Mouse (Mus musculus): ENCODE measurements around the gene Kctd21. TPM values are rescaled to one million over a fixed set of nuclear protein-coding genes. Genes with fewer than 3 reads are reported as not detected.

Kctd21 gene
- total RNA-seq (2021): 10 to 100 TPM; 12.5 to 14.6 TPM
- long read RNA-seq, experiment 1, transcript Kctd21-201 (2 exons, 2,966 nt): major isoform, 10 of 15 reads
- long read RNA-seq, experiment 1, partial matches to known transcripts: 1 of 15 reads
- long read RNA-seq, experiment 1, other reads (novel, unspliced or antisense): 4 of 15 reads
- long read RNA-seq, experiment 2, transcript Kctd21-201 (2 exons, 2,966 nt): major isoform, 13 of 20 reads
- long read RNA-seq, experiment 2, partial matches to known transcripts: 5 of 20 reads
- long read RNA-seq, experiment 2, other reads (novel, unspliced or antisense): 2 of 20 reads

DNA sequence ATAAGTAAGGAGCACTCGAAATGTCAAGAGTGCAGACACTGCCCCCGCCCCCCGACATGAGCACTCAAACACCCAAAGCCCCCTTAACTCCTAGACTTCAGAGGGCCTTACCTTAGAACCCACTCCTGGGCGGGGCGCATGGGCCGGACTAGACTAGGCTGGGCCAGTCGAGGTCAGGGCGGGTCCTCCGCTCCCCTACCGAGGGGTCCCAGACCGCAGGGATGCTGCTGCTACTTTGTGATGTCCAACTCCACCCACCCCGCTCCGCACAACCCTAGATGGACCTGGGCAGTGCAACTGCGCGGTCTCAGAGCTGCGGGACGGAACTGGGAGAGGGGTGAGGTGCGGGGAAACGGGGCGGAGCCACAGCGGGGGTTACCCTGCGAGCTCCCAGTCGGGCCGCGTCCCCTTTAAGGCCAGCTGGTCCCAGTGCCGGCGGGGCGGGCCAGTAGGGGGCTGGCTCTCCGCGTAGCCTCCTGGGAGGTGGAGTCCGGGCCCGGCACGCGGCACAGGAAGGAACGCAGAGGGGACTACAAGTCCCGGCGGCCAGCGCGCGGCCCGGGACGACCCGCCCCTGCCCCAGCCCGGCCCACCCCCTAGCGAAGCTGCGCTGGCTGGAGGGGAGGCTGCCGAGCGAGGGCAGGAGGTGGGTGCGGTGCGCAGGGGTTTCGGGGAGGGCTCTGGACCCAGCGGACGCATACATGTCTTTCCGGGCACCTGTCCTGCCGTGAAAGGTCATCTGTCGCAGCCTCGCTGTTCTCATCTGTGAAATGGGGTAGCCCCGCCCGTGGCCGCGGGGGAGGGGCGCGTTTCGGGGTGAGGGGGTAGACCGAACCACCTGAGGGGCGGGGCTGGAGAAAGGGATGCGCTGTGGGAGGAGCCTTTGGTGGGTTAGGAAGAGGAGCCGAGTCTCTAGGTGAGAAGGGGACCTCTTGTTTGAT is at the start of gene Kctd21, which contains the start of gene Usp35:
Gene Kctd21, plus strand, starts transcription at position 602 of the 941 bp plus-strand sequence.
Gene Usp35, minus strand, starts transcription at position 295 of the 941 bp plus-strand sequence.
- H3K4me3 ChIP-seq: peak within 1 kb of the TSS; percentile 94
- peak; percentile 94 to 96 for DNase-seq (ENCODE audit: extremely low spot score in 1 of 2, low spot score in 2 of 2)
- intact Hi-C loops (cut with DNase I): no loop called here
- TF ChIP-seq CTCF (IDR thresholded peaks at IDR 0.05): peak; percentile 44
- peak within 1 kb of the TSS; percentile 98 for H3K27ac ChIP-seq

DNA sequence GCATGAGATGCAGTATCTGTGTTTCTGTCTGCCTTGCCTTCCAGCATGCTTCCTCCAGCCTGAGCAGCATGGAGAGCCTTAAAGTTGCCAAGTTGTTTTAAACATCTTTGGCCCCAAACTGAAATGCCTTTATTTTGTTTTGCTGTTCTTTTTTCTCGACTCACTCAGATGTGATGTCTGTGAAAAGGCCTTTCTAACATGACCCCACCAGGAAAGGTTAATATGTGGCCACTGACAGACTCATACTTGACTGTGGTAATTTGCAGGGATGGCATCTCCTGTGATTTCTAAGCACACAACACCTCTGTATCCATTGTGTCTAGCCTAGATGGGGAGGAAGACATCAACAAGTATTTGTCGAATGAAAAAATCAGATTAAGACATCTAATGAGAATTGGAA is 35.1 kb upstream of the Kctd21 start:
- Histone ChIP-seq H3K27ac (no peak overlapping the region), H3K4me3 (no peak overlapping the region)
- TF ChIP-seq CTCF (IDR thresholded peaks at IDR 0.05): no peak
- intact Hi-C loops (cut with DNase I): loop anchor here (1.0 kb wide), 2 partner anchors 218 to 327 kb away; no protein-coding TSS in a partner anchor
- no peak for DNase-seq (ENCODE audit: extremely low spot score in 1 of 2, low spot score in 2 of 2)

DNA sequence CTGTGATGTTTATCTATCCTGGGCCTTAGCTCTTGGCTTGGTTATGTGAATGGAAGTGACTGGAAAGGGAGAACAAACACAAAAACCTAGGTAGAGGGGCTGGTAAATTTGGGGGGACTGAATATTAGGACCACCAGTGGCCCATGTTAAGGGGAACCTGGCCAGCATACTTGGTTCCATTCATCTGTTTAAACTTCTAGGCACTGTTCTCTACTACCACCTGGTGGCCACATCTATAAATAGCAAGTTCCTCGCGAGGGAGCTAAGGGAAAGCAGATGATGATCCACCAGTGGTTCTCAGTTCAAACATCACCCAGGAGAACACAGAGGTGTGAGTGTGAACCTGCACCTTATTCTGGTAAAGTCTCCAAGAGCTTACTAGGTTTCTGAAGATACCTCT is 34.7 kb upstream of the Kctd21 start:
- Histone ChIP-seq H3K27ac (no peak overlapping the region), H3K4me3 (no peak overlapping the region)
- peak; percentile 91 for TF ChIP-seq CTCF (IDR thresholded peaks at IDR 0.05)
- DNase-seq (ENCODE audit: extremely low spot score in 1 of 2, low spot score in 2 of 2): peak; percentile 70 to 71
- intact Hi-C loops (cut with DNase I): loop anchor here (1.0 kb wide), 2 partner anchors 218 to 327 kb away; no protein-coding TSS in a partner anchor

DNA sequence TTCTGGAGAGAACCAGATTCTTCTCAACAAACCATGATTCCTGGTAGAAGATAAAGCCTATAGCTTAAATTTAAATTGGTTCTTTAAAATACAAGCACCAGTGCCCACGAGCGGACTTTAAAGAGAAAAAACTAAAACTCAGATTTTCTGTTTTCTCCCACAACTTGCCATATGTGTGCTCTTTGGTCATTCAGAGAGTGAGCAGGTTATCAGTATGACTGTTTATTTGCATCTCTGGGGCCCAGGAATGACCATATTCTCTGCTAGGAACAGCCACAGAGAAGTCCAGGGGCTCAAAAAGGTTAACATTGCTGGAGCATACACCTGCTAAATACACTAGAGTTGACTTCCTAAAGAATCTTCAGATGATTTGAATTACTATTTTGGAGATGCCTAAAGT is 33.8 kb upstream of the Kctd21 start:
- Histone ChIP-seq H3K27ac (no peak overlapping the region), H3K4me3 (no peak overlapping the region)
- no peak for TF ChIP-seq CTCF (IDR thresholded peaks at IDR 0.05)
- no peak for DNase-seq (ENCODE audit: extremely low spot score in 1 of 2, low spot score in 2 of 2)
- intact Hi-C loops (cut with DNase I): no loop called here

DNA sequence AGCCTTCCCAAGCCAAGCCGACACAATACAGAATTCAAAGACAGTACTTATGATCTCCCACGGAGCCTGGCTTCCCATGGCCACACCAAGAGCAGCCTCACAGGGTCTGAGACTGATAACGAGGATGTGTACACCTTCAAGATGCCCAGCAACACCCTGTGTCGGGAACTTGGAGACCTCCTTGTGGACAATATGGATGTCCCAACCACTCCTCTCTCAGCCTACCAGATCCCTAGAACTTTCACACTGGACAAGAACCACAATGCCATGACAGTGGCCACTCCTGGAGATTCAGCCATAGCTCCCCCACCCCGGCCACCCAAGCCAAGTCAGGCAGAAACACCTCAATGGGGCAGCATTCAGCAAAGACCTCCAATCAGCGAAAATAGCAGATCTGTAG is 33.2 kb upstream of the Kctd21 start:
- intact Hi-C loops (cut with DNase I): no loop called here
- no peak for TF ChIP-seq CTCF (IDR thresholded peaks at IDR 0.05)
- no peak for DNase-seq (ENCODE audit: extremely low spot score in 1 of 2, low spot score in 2 of 2)
- H3K4me3 ChIP-seq: no peak overlapping the region
- H3K27ac ChIP-seq: no peak overlapping the region

DNA sequence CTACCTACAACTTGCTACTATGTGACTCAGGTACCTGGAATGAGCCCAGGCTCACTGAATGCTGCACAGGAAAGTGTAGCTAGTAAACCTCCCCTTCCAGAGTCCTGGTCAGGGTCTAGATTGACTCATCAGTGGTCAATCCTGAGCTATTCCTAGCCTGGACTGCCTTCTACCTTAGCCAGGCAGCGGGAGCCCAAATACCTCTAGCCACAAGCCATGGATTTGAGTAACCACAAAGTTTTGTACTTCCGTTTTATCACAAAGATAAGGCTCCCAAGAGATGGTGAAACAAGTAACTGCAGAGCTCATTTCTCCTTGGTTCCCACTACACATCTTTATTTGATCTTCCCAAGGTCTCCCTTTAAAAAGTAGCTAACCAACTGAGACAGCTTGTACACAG is 31.2 kb upstream of the Kctd21 start:
- intact Hi-C loops (cut with DNase I): no loop called here
- Histone ChIP-seq H3K4me3 (no peak overlapping the region), H3K27ac (no peak overlapping the region)
- no peak for TF ChIP-seq CTCF (IDR thresholded peaks at IDR 0.05)
- DNase-seq (ENCODE audit: extremely low spot score in 1 of 2, low spot score in 2 of 2): no peak

DNA sequence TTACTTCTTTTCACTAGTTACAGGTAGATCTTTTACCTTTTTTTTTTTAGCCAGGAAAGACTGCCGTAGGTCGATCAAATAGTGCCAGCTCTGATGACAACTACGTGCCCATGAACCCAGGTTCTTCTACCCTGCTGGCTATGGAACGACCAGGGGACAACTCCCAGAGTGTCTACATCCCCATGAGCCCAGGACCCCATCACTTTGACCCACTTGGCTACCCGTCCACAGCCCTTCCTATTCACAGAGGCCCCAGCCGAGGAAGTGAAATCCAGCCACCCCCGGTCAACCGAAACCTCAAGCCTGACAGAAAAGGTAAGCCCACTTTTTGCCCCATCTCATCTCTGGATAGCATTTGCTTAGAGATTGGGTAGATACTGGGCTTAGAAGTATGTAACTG is 30.8 kb upstream of the Kctd21 start:
- intact Hi-C loops (cut with DNase I): no loop called here

DNA sequence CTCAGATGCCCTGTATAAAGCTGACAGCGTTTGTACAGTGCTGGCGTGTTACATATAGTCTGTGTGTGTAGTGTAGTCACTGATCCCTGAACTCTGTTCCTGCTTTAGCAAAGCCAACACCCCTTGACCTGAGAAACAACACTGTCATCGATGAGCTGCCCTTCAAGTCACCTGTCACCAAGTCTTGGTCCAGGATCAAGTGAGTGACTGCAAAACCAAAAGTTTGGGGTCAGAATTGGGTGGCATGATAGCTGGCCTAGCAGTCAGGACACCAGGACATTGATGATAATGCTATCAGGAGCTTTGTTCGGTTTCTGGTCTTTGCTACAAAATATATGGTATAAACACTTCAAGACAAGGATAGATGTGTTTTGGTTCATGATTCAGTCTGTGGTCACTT is 29.9 kb upstream of the Kctd21 start:
- Histone ChIP-seq H3K4me3 (no peak overlapping the region), H3K27ac (no peak overlapping the region)
- no peak for DNase-seq (ENCODE audit: extremely low spot score in 1 of 2, low spot score in 2 of 2)
- no peak for TF ChIP-seq CTCF (IDR thresholded peaks at IDR 0.05)
- intact Hi-C loops (cut with DNase I): no loop called here

More for the DNA sequence above, 30.8 kb upstream of the Kctd21 start:
- DNase-seq (ENCODE audit: extremely low spot score in 1 of 2, low spot score in 2 of 2): no peak
- Histone ChIP-seq H3K4me3 (no peak overlapping the region), H3K27ac (no peak overlapping the region)
- TF ChIP-seq CTCF (IDR thresholded peaks at IDR 0.05): no peak

DNA sequence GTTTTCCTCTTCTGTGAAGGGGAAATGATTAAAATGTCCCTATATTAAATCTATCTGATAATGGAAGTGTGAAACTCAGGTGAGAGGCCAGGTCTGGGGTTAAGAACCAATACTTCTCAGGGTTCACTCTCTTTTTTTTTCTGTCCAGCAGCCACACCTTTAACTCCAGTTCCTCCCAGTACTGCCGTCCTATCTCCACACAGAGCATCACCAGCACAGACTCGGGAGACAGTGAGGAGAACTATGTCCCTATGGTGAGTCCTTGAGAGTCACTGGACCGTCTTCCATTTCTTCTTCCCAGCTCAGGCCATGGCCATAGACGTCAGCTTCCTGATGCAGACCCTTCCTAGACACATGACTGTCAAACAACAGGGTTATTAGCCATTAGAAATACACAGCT is 29.3 kb upstream of the Kctd21 start:
- no peak for TF ChIP-seq CTCF (IDR thresholded peaks at IDR 0.05)
- intact Hi-C loops (cut with DNase I): no loop called here

DNA sequence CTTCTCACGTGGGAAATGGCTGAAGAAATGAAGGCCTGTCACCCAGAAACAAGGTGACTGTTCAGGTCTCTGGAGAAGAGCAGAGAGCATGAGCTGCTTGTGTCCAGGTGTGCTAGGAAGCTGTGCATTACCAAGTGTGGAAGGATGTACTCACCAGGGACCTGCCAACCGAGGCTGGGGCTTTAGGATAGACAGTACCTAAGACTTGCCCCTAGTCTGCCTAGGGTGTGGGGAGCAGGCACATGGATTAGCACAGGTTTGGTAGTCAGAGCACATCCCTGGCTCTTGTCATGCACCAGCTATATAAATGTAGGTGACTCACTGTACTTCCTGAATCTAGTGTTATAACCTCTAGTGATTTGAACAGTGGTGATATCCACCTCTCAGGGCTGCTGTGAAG is 28.5 kb upstream of the Kctd21 start:
- no peak for DNase-seq (ENCODE audit: extremely low spot score in 1 of 2, low spot score in 2 of 2)
- intact Hi-C loops (cut with DNase I): no loop called here
- TF ChIP-seq CTCF (IDR thresholded peaks at IDR 0.05): no peak
- H3K27ac ChIP-seq: no peak overlapping the region
- H3K4me3 ChIP-seq: no peak overlapping the region

More for the DNA sequence above, 29.3 kb upstream of the Kctd21 start:
- no peak for DNase-seq (ENCODE audit: extremely low spot score in 1 of 2, low spot score in 2 of 2)
- Histone ChIP-seq H3K4me3 (no peak overlapping the region), H3K27ac (no peak overlapping the region)

DNA sequence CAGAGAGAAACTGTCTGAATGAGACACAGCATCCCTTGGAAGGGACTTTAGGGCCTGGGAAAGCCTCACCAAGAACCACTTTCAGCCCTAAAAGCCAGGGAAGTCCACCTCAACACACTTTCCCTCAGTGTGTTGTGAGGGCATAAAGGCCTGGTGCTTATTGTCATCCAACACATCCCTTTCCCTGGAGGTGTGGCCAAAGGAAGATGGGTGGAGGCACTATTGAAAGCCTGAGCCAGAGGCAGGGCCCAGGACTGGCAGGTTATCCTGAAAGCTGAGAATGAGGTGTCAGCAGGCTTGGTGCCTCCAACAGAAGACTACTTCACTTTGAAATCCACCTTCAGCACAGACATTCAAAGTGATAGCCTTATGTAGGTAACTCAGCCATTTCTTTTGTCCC is 27.7 kb upstream of the Kctd21 start:
- intact Hi-C loops (cut with DNase I): no loop called here
- Histone ChIP-seq H3K4me3 (no peak overlapping the region), H3K27ac (no peak overlapping the region)
- no peak for TF ChIP-seq CTCF (IDR thresholded peaks at IDR 0.05)
- DNase-seq (ENCODE audit: extremely low spot score in 1 of 2, low spot score in 2 of 2): no peak

DNA sequence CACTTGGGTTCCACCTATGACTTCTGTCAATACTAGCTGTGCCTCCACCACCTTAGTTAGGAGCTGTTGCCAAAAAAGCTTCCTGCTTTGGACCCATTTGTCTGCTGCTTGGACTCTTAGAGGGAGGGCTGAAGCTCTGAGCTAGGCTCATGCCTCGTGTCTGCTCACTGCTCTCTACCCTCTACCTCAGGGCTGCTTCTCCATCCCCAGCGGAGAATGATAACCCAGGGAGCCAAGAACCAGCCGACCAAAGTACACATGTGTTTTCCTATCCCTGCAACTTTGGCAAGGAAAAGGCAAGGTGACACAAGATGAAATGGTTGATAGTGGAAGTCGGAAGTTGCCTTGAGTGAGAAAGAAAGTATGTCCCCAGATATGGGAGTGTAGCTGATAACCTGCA is 26.9 kb upstream of the Kctd21 start:
- Histone ChIP-seq H3K4me3 (no peak overlapping the region), H3K27ac (no peak overlapping the region)
- intact Hi-C loops (cut with DNase I): no loop called here
- DNase-seq (ENCODE audit: extremely low spot score in 1 of 2, low spot score in 2 of 2): peak in 1 of 2 experiments; percentile 6
- no peak for TF ChIP-seq CTCF (IDR thresholded peaks at IDR 0.05)
